Mouse (Mus musculus) mammary gland, adult 2 months (tissue): ENCODE results near the gene Aanat. TPM values are rescaled to one million over a fixed set of nuclear protein-coding genes. Genes with fewer than 3 reads are reported as not detected.

Source experiments
- polyA plus RNA-seq: library from polyadenylated mRNA; depleted of rRNA; stranded (reverse); fragments of >200 nt; gene quantifications from 2 replicates; pipeline ENCODE4 v1.2.3, GENCODE M21; 2012; ENCODE audit warnings: low replicate concordance; rRNA removed

The Aanat gene
- polyA plus RNA-seq, result not detected in 2 replicates

DNA sequence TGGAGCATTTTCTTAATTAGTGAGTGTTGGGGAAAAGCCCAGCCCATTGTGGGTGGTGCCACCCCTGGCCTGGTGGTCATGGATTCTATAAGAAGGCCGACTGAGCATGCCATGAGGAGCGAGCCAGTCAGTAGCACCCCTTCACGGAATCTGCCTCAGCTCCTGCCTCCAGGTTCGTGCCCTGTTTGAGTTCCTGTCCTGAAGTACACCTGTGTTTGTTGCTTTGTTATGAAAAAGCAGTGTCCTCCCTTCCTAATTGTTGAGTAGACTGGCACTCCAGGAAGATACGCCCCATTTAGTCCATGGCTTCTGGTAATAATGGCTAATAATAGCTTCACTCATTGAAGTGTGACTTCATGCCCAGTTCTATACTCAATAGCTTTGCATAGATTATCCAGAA, at the start of gene Aanat:
Aanat (plus strand) TSS at position 123 of the 400 bp plus-strand sequence.

DNA sequence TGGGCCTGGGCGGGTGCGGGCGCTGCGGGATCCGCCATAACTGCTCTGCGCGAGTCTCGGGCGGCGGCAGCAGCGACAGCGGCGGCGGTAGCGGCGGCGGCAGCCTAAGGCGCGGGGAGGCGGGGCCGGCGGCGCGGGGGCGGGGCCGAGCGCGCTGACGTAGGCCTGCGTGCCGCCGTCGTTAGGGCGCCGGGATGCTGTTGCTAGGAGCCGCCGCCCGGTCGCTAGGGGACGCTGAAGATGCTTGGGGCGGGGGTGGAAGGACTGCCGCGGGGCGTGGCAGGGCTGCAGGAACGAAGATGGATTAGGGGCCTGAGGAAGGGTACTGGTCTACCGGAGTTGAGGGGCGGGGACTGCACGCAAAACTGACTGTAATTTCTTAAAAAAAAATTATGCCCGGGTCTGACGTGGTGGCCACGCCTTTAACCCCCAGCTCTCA, 4.8 kb upstream of the Aanat start, which contains the start of gene Ube2o:
Ube2o (minus strand) TSS at position 72 of the 439 bp plus-strand sequence.

DNA sequence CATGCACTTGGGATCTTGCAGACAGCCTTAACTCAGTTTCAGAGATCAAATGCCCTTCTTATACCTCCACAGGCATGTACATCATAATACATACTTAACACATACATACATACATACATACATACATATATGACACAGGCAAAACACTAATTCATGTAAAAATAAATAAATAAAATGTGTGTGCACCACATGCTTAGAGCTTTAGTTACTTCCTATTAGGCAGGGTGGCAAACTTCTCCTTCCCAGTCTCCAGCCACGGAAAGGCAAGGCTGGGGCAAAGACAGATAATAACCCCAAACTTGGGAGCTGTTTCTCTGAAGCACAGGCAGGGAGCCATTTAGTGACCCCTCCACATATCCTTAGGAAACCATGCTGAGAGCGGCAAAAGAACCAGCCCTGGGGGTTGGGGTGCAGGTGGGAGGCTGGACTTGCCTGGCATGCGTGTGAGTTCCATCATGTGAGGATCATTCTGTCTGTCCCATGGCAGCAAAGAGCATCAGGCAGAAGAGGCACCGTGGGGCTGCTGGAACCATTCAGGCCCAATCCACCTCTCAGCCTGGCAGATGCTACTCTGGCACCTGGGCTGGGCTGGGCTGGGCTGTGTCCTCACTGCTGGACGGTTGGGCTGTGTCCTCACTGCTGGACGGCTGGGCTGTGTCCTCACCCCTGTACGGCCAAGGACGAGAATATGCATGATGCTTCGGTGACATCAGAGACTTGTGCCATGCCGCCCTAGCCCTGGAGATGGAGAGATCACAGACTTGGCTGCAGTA, 40.3 kb downstream of the Aanat start, which contains the start of gene Rhbdf2:
Rhbdf2 (minus strand) TSS at position 721 of the 773 bp plus-strand sequence.

Other genes with a start within 250 kb of the Aanat start
- gene Rnf157, start 173.4 kb upstream of the Aanat start, polyA plus RNA-seq, result 7.3 TPM in 2 replicates
- gene Ubald2, start 152.3 kb upstream of the Aanat start, polyA plus RNA-seq, result 98.8 and 178 TPM in 2 replicates
- gene Qrich2, start 120.2 kb upstream of the Aanat start, polyA plus RNA-seq, result 0.27 and 0.59 TPM in 2 replicates
- gene Prpsap1, start 92.2 kb upstream of the Aanat start, polyA plus RNA-seq, result 72.4 and 102 TPM in 2 replicates
- gene Sphk1, start 55.5 kb upstream of the Aanat start, polyA plus RNA-seq, result 7.0 and 7.6 TPM in 2 replicates
- 20.3 and 21.6 TPM in 2 replicates for gene Ube2o, start 5.0 kb upstream of the Aanat start, polyA plus RNA-seq
- 51.0 and 65.9 TPM in 2 replicates for gene Rhbdf2, start 40.6 kb downstream of the Aanat start, polyA plus RNA-seq
- 1.5 and 2.2 TPM in 2 replicates for gene Prcd, start 67.1 kb downstream of the Aanat start, polyA plus RNA-seq
- gene Cygb, start 67.9 kb downstream of the Aanat start, polyA plus RNA-seq, result 58.5 and 87.0 TPM in 2 replicates
- 0.14 and 0.27 TPM in 2 replicates for gene St6galnac1, start 189.1 kb downstream of the Aanat start, polyA plus RNA-seq
- 13.2 and 101 TPM in 2 replicates for gene Mxra7, start 241.6 kb downstream of the Aanat start, polyA plus RNA-seq